Mouse (Mus musculus): ENCODE measurements at regions not wholly inside any gene's neighbourhood (a gene's known extent, or its start where the extent isn't known, plus 50 kb on each side); places are given as distances from the start of the nearest gene placed in this dataset.

DNA sequence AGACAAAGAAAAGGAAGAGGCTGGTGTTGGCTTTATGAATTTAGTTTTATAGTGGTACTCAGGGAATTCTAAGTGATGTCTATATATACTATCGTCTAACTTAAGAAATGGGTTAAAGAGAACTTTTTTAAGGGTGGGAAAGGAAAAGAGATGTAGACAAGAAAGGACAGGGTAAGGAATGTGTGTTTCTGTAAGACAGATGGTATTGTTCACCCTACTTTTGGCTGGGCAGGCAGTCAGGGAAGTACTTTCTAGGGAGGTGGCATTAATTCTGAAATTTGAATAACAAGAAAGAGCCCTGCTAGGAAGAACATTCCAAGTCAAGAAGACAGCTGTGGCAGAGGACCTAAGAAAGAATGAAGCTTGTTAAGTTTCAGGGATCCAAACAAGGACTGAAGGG, 263.0 kb downstream of the Pik3r1 start:
- DNase-seq (ENCODE audit: low read depth), result no peak

DNA sequence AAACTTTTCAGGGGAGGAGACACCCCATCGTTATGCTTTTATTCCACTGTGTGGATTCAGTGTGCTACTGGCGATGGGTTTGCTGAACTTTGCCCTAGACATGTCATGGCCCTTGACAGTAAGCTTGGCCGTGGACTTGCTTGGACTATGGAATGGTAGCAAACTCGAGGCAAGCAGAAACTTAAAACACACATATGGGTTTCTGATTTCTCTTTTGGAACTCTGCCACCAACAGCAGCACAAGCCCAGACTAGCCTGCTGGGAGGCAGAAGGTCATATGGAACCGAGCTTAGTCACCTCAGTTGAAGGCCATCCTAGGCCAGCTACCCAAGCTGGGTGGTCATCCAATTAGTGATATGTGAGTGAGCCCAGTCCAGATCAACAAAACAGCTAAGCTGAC, 263.8 kb downstream of the Pik3r1 start:
- DNase-seq (ENCODE audit: low read depth), result no peak

DNA sequence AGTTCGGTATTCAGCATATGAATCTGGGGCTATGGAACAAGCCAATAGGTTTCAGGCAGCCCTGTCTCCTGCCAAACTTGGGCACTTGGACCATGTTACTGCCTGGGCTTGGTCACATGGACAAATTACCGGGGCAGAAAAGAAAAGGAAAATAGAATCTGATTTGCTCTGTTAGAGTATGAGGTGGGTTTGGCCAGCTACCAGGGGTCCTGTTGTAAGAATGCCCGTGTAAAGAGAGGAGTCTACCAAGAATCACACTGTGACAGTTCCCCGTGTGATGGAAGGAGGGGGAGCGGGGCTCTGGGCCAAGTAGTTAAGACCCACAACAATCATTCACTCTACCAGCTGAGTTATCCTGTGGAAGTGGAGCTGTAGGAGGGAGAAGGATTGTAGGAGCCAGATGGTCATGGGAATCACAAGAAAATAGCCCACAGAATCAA, 266.2 kb downstream of the Pik3r1 start:
- DNase-seq (ENCODE audit: low read depth), result no peak

DNA sequence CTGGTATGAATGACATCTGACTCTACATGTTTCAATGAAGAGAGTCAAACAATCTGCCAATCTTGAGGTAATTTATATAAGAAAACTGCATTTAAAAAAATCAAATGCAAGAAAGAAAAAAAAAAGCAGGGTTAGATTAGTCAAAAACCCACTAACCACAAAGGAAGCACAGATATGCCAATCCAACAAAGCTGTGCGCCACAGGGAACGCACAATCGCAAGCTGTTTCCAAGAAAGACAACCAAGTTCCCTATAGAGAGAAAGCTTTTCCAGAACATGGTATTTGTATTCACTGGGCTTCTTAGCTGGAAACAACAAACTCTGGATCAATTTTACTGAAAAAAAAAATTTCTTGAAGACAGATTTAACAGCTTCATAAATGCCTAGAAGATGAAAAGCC, 267.0 kb downstream of the Pik3r1 start:
- no peak for DNase-seq (ENCODE audit: low read depth)

DNA sequence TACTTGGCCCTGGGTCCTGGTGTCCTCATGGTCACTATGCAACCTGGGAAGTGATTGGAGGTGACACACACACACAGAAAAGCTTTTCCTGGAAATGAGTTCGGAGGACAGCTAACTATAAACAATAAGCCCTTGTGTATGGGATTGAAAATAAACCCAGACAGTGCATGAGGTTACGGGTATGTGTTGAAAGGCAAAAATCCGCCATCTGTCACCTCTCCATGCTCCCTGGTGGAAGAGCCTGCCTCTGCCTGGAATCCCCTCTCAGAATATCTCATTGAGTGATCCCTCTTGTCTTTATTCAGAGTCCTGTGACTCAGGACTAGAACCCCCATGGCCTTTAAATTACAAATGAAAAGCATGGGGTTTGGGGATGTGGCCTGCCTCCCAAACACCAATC, 276.2 kb downstream of the Pik3r1 start:
- DNase-seq (ENCODE audit: low read depth), result no peak

DNA sequence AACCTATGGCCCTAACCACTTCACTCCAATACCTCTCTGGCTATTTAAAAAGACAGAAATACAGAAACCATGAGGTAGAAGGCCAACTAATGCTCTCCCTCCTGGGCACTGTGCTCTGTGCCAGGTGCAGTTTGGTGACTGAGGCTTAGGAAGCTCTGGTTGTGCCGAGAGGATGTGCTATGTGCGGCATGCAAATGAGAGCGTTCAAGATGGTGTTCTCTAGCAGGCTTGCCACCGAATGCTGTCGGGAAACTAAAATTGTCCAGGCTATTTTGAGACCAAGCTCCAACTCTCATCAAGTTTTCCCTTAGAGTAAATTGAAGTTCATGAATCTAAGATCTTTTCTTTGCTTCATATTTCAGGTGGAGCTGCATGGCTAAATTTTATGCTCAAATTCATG, 277.1 kb downstream of the Pik3r1 start:
- DNase-seq (ENCODE audit: low read depth), result no peak

DNA sequence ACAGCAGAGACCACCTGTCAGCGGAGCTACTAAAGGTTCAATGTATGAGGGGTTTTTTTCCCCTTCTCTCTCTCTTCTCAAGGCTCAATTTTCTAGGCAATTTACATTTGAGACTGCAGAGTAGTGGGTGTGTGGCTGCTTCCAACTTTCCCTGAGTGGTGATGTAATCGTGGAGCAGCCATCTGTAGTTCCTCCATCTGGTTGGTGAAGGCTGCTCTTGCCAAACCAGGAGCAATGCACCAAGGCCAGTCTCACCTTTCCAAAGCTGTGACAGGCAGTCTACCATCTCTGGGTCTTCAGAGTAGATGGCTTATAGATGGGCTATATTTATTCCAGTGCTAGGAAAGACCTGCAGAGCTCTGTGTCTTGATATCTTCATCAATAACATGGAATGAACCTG, 280.4 kb downstream of the Pik3r1 start:
- DNase-seq (ENCODE audit: low read depth), result no peak

DNA sequence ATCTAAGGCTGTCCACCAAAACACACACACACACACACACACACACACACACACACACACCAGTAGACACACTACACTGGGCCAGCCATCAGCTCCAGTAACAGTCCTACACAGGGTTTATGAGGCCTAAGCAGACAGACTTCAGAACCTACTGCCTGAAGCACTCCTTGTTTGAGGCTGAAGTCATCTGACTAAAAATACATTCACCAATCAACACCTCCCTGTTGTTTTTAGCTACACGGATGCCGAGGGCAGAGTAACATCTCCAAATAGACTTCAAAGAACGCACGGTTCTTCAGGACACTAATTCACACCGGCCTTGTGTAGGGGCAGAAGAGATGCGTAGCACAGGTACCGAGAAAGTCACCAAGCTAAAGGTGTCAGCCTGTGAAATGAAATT, 282.2 kb downstream of the Pik3r1 start:
- no peak for DNase-seq (ENCODE audit: low read depth)

DNA sequence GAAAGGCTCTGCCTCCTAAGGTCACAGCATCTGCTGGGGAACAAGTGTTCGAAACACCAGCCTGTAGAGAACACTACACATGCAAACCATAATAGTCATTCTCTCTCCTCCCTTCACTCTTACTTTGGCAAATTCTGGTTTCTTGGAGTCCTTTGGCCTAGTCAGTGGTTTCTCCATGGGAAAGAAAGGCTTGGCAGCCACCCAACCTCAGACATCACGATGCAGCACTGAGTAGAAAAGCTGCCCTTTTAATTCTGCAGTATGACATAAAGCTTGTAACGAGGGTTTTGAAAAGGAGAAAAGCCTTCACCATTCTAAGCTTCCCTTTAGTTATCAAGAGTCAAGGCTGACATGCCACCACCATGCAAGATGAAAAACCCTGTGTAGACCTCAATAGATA, 284.2 kb downstream of the Pik3r1 start:
- DNase-seq (ENCODE audit: low read depth), result no peak

DNA sequence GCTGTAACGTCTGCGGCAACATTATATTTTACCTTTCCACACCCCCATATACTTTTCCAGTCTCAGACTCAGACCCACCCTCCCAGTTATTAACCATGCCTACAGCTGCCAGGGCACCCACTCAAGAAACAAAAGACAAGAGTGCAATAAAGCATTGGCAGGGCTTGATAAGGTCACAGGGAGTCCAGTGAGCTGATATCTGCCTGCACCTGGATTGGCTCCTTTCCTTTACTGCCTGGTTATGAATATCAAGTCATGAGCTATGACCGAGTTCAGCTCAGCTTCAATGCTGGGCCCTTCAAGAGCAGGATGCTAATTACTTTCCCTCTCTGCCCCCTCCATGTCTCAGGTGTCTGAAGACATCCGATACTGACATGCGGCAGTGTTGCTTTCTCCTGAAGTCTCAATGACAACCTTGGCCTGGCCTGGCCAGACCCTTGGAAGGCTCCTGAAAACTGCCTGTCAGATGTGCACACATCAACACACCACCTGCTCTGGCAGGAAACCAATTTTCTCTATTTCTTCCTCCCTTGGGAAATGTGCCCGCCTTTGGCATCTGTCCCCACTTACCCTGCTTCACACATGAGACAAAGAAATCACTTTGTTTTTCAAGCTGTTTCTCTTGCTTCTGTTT, 286.3 kb downstream of the Pik3r1 start:
- no peak for DNase-seq (ENCODE audit: low read depth)

DNA sequence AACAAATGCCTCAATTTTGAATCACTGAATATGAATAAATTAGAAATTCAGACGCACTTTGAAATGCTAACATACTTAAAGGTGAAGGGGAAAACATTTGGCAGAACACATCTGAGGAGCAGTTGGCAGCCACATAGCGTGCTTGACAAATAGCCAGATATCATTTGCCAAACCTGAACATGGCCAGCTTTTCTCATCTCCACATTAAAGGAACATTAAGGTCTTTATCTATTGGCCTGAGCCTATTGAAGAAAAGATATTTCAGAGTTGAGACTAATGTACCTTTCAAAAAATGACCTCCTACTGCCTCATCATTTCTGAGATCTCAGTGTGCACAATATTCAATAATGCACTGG, 288.7 kb downstream of the Pik3r1 start:
- DNase-seq (ENCODE audit: low read depth), result no peak

DNA sequence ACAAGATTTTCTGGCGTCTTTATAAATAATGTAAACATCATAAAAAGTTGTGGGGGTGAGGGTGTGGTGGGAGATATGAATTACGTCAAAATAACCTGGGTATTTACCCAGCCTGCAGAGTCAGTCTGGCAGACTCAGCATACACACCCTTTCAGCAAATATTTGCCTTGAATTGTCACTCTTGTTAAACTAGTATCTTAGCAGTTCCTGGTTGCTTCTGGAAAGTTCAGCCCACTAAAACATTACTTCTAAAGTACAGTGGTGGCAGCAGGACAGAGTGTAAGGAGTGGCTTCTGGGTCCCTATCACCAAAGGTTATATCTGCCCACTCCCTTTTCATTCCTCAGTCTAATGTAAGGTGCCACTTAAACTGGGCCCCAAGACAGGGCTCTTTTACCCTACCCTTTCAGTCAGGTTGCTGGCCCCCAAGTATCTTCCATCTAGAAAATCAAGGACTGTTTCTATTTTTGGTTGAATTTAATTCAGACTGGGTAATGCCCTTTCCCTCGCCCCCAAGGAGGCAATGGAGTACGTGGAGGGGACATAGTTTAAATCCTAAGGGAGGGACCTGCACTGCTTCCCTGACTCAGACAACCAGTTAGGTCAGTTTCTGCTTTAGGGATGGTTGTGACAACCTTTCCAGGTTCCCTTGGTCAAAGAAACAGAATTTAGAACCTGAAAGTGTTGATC, 289.3 kb downstream of the Pik3r1 start:
- DNase-seq (ENCODE audit: low read depth), result no peak

DNA sequence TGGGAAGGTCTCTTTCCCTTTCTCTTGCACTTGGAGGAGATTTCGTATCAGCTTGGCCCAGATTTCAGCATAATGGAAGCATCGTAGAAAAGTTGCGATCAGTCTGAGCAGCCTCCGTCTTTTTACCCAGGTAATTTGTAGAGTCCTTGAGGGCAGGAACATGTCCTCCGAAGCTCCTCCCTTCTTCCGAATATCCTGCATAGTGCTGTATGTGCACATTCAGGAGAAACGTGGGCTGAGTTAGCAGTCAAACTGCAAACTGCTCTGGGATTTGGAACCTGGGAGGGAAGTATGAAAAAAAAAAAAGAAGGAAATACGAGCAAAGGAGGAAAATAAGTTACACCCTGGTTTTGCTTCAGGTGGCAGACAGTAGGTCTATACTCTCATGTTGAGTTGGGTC, 294.7 kb downstream of the Pik3r1 start:
- DNase-seq (ENCODE audit: low read depth), result no peak

DNA sequence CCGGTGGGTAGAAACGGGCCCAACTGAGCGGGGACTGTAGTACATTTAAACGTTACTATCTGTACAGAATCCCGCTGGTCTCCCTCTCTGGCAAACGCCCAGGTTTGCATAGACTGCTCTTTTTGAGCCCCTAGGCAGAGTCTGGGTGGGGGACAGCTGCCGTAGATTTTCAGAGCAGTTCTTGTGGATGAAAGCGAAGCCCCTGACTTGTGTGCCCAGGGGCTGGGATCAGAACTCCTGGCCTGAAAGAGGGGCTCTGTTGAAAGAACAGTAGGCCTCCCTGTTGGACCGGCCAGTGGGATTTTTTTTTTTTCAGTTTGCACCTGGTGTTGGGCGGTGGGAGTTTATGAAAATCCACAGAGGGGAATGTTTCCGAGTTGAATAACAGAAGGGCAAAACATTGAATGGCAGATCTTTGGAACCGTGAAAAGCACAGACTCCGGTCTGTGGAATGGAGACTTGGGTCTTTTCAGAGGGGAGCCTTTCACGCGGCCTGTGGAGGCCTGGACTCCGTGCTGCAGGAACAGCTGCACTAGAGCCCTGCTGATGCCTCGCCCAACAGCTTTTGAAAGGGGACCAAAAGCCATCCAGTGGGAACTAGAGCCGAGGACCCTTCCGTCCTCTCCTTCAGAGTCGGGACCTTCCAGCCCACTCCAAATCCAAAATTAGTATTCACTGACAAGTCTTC, 297.3 kb downstream of the Pik3r1 start:
- DNase-seq (ENCODE audit: low read depth), result no peak

DNA sequence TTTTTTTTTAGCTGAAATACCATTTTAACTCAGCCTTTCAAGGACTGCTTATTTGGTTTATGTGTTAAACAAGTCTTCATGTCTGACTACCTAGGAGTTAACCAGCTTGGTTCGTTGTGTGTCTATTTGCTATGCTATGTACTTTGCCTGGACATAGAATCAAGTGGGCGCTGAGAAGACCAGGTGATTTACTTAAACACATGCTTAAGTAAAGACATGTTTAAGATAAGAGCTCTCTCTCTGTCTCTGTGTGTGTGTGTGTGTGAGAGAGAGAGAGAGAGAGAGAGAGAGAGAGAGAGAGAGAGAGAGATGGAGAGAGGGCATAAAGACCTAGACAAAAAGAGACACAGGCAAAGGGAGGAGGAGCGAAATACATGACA, 302.3 kb downstream of the Pik3r1 start:
- DNase-seq (ENCODE audit: low read depth), result no peak

DNA sequence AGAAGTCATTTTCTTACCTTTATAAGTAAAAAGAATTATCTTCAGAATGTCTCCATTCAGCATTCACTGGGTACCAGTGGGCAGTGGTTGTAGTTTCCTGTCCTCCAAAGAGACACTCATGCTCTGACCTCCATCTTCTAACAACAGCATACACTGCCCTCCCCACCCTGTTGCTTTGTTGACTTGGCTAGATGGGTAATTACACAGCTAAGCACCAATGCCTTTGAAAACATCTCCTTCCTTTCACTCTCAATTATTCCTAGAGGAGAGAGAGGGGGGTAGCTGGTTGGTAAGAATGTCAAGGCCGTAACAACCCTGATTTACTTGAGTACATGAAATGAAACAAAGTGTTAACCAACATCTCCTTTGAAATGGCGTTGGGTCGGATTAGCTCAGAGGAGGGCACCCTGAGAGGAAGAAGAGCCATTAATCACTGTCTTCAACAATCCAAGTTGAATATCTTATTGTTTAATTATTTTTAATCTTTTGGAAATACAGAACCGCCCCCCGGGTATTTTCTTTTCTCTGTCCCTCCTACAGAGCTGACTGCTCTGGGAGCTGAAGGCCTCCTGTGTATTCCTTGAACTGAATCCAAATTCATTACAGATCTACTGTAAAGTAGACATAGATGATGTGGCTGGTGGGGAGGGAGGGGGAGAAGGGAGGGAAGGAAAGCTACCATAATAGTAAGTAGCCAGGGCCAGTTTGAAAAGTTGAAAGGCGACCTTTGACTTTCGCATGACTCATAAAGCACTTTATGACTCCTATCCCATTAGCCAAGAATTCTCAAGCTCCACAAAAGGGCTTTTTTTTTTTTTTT, 302.9 kb downstream of the Pik3r1 start:
- no peak for DNase-seq (ENCODE audit: low read depth)

DNA sequence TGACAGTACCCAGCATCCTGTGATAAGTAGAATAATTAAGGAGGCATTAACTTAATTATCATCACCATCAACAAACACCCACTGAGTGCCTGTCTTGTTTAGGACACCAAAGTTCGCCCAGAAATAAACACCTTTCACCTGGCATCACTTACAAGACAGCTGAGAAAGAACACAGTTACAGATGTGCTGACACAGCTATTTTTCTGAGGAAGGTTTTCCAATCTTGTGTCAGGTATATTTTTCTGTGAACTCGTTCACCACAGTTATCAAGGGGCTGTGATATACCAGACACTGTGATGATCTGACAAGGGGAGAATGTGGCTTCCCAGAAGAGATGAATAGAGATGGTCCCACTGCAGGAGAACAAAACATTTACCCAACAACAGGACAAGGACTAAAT, 311.1 kb downstream of the Pik3r1 start:
- no peak for DNase-seq (ENCODE audit: low read depth)

DNA sequence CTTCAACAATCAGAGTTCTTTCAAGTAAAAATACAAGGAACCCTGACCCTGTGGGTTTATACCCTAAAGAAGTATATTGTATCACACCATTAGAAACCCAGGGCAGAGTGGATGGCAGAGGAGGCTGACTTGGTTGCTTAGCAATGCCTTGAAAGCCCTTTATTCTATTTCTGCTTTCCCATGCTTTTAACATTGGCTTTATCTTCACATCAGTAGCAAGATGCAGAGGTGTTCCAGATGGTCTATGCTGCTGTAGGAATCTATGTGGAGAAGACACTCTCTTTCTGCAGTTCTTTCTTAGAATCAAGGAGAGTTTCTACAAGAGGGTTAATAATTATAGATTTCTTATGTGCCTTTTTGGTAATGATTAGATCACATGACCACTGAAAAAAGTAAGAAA, 313.7 kb downstream of the Pik3r1 start:
- DNase-seq (ENCODE audit: low read depth), result no peak

DNA sequence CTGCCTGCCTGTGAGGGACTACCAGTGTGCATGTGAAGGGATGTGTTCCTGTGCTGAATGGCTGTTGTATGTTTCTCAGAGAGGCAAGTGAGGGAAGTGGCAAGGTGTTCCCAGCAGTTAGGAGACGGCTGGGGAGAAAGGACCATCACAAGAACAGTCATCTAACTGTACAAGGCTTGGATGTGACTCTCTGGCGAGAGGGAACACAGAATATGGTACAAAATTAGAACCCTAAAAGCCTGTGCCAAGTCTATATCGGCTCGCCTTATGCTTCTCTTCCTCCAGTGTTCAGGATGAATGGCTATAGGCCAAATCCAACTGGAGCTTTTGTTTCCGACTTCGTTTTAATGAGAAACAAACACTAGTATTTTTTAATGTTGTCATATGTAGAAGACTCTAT, 317.5 kb downstream of the Pik3r1 start:
- no peak for DNase-seq (ENCODE audit: low read depth)

DNA sequence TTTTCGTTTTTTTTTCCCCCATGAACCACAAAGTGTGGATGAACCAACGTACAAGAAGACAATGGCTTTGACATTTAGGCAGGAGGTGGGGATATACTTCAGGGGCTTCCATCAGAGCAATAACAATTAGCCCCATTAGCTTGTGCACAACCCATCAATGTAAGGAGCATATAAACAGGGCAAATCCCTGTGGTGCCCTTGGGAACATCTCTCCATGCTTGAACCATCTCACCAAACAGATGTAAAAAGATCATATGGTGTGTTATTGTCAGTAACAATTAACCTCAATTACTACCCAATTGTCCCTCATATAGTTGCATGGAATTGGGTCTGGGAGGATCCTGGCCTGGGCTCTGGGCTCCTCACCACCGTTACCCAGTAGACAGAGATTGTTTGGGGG, 328.5 kb downstream of the Pik3r1 start:
- no peak for DNase-seq (ENCODE audit: low read depth)

DNA sequence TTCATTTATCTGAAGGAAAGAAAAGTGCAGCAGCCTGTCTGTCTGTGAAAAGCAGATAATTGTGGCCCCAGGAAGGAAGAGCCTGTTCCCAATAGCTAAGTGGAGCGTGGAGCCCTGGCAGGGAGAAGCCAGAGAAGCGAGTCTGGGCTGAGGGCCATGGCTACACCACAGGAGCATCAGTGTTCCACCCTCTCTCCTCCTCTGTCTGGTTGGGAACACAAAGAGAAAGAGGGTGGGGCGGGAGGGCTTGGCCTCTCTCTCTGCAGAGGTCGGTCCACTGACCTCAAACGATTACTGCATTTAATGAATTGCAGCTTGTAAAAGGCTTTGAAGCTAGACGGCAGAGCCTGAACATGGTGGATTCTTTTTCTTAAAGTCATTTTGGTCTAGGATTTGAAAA, 329.0 kb downstream of the Pik3r1 start:
- DNase-seq (ENCODE audit: low read depth), result no peak

DNA sequence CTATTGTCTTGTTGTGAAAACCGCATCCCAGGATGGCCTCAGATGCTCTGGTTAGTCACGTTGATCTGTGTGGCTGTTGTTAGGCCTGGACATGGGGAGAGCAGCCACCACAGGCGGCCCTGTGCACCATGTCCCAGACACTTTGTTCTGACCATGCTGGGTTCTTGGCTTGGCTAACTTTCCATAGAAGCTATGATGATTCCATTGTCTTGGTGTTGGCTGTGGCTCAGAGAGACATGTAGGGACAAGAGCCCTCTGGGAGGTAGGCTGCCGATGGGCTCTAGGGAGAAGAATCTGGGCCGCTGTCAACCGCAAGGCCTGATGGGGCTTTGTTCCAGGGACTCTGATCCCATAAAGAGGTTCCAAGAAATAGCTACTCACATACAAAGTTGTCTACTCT, 334.9 kb downstream of the Pik3r1 start:
- no peak for DNase-seq (ENCODE audit: low read depth)
